Mouse (Mus musculus): ENCODE data around the gene Dact2.

- TF ChIP-seq CTCF (conservative IDR thresholded peaks at IDR 0.05; ENCODE audit: low read length) (peak; percentile 46), POU5F1 (IDR thresholded peaks at IDR 0.05; ENCODE audit: borderline replicate concordance, low read length) (no peak)
Observed at GRCm38 (mm10) chr17:14232629-14233028, 28.5 kb upstream of the Dact2 start.

Measured in E14TG2a.4 (cell line).